Mouse (Mus musculus) C2C12 (cell line): ENCODE measurements around the gene Hist1h3i.

Source experiments
- CEBPB ChIP-seq: IDR thresholded peaks from one replicate; pipeline ENCODE4 v1.6.1; 2011; ENCODE audit warnings: low read depth, mild to moderate bottlenecking, control low read depth, moderate library complexity
- CTCF ChIP-seq: IDR thresholded peaks from one replicate; pipeline ENCODE4 v1.5.1; 2011; ENCODE audit not compliant: control insufficient read depth, insufficient read depth, insufficient read length
- MAX ChIP-seq: IDR thresholded peaks from one replicate; pipeline ENCODE4 v1.6.1; 2011; ENCODE audit warnings: mild to moderate bottlenecking, control low read depth
- MYOD1 ChIP-seq: IDR thresholded peaks from one replicate; pipeline ENCODE4 v1.6.1; 2011; ENCODE audit warnings: low read depth; ENCODE audit not compliant: control insufficient read depth, insufficient read length
- USF1 ChIP-seq: IDR thresholded peaks from one replicate; pipeline ENCODE4 v1.6.1; 2011; ENCODE audit warnings: low read depth, mild to moderate bottlenecking, control low read depth, moderate library complexity

DNA sequence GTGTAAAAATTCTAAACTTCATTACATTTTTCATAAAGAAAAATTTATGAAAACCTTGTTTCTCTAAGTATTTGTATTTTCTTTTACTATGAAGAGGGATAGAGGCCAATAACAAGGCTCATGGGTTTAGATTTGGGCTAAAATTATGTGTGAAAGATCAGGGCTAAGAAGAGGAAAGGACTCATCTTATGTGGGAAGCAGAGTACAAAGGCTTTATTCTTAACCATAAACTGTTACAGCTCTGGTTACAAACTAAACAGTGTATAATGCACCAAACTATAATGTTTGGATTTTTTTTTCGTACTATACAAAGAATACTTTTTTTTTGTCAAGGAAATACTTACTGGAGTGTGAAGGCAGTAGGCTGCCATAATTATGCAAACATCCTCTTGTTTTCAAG, 27.5 kb downstream of the Hist1h3i start:
- TF ChIP-seq USF1 (no peak), CTCF (no peak), MAX (no peak), MYOD1 (no peak), CEBPB (no peak)
